Mouse (Mus musculus) cerebellum, adult 9-10 months (tissue): Measurements from ENCODE around the gene Col4a1.

Experiments
- DNase-seq: peaks from one replicate; pipeline ENCODE4 v3.0.0; 2022

Gene Col4a1

DNA sequence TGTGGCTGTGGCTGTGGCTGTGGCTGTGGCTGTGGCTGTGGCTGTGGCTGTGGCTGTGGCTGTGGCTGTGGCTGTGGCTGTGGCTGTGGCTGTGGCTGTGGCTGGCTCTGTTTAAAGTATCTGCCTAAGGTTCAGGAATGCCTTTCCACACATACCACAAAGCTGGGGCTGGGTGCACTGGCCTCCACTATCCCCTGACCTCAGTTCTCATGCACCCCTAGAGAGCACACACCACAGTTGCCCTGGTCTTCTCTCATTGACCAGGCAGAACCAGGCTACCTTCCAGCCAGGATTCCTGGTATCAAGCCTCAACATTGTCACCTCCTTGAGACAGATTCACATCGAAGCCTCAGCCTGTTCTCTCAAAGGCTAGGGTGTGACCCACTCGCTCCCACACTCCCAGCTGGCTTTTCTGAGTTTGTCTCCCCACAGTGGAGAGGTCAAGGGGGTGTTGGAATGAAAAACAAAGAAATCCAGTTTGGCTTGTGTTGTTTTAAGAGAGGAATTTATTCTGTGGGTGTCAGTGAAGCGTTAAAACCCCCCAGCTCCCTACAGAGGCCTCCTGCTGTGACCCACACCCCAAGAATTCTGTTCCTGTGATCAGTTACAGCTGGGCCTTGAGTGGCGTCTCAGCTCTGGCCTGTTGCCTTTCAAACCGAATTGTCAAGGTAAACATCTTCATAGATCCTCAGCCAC is 15.2 kb upstream of the Col4a1 start:
- DNase-seq: no peak

DNA sequence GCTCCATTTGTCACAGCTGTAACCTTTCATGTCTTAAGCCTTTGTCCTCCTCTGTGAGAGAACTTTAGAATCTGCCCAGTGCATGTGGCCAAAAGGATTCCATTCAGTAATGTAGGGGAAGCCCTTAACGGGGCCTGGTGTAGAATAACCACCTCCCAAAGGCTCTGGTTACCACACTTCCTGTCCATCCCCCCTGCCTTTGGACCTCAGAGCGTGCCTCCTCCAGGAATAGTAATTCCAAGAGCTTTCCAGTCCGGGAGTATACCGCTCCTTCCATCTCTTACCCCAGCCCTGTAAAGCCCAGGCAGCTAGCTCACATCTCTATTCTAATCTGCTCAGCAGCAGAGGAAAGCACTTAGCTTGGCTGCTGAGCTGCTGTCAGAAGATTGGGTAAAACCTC is 14.7 kb upstream of the Col4a1 start:
- no peak for DNase-seq

DNA sequence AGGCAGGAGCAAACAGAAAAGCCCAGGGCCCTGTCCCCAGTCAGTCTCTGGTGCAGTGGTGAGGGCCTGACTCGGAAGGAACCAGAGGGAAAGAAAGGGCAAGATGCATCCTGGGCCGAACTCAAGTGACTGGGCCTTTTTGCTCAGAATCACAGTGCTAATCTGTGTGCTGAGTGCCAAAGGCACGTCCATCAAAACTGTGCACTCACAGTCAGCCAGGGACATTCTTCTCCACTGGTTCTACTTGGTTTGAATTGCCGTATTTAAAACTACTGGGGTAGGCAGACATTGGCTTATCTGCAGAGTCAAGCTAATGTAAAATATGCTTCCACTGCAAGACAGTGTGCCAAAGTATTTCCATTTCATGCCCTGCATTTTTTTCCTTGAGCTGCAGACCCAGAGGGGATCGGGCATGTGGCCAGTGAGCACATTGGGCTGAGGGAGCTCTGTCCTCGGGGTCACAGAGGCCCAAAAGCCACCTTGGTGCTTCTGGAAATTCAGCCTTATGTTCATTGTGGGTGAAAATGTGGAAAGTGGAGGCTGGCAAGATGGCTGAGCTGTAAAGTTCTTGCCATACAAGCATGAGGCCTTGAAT is 12.3 kb upstream of the Col4a1 start:
- no peak for DNase-seq

DNA sequence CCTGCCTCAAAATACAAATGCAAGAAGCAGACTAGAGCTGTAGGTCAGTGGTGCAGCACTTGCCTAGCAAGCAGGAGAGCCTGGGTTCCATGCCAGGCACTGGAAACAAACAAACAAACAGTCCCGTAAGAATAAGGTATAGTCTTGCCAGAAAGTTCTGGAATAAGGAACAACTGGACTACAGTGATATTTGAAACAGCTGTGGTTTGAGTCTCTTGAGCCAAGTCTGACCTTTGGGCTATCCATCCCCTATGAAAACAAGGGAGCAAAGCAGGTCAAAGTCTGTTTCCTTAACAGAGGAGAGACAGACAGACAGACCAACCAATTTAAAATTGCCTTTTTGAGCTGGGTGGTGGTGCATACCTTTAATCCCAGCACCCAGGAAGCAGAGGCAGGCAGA is 11.1 kb upstream of the Col4a1 start:
- DNase-seq: no peak

DNA sequence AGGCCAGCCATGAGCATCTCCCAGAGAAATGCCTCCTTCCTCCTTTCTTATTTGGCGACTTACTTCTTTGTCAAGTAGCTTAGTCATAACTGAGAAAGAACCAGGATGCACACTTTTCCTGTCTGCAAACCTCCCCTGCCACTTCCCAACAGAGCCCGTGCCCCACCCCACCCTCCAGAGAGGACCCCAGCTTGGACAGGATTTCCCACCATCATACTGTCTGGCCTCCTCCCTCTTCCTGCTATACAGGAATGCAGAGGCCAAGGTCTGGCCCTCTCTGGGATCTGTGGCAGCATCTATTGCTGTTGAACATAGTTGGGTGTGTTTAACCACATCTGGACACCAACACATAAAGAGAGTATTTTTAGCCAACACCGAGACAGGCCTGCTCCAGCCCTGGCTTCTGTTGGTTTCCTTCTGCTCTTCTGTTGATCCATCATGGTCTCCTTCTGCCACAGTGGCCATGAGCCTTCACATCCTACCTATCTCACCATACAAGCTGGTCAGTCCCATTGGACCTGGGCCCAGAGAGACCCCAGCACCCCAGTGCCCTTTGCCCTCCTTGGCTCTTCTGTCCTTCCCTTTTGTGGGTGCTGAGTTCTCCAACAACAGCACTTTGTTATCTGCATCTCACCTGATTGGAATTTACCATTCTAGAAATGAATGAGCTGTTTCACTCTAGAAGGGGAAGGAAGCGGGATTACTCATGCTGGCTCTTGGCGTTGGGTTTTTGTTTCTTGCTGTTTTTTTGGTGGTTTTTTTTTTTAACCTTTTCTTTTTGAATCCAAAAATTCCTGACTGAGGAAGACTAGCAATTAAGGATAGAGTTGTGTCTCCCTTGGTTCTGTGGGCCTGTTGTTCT is 10.3 kb upstream of the Col4a1 start:
- no peak for DNase-seq

DNA sequence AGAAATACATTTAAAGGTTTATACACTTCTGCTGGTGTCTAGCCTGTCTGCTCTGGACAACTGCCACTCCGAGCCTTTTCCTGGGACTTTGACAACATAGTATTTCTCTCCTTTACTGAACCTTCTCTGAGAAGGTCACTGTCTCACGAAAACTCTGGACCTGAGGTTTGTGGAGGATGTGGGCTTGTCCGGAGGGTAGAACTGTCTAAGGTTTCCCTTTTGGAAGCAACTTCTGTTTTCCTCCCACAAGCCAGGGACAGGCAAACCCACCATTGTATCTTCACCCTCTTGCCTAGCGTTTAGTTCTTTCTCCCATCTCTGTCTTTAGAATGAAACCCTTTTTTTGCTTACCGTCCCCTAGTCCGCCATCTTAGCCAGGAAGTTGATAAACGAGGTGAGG is 9.2 kb upstream of the Col4a1 start:
- no peak for DNase-seq

DNA sequence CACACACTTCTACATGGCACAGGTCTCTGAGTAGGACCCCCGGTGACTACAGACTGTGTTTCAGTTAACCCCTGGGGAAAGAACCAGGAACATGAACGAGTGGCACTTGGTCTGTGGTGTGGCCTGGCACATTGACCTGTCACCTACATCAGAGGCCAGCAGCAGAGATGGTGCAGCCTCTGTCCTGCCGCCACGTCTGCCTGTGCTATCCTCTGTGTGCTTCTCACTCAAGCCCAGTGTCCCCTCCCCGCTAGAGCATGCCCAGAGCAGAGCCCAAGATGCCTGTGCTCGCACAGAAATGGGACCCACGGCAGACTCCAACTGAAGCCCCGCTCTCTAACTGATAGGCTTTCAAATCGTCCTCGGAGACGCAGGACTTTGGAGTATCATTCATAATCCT is 6.8 kb upstream of the Col4a1 start:
- DNase-seq: no peak

DNA sequence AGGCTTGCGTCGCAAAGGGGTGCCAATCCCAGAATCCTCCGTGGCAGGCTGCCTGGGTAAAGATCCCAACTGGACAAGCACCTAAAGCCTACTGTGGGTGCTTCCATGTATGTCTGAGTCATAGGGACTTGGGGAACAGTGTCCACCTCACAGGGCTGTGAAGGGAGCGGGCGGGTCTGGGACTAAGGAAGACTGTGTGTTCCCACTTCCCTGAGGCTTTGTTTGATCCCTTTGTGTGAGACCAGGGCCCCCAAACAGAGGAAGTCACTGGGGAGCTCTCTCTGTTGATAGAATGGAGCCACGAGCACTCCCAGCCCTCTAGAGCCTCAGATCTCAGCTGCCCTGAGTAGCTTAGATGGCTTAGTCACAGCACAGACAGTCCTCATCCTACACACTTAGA is 3.5 kb upstream of the Col4a1 start:
- DNase-seq: no peak

DNA sequence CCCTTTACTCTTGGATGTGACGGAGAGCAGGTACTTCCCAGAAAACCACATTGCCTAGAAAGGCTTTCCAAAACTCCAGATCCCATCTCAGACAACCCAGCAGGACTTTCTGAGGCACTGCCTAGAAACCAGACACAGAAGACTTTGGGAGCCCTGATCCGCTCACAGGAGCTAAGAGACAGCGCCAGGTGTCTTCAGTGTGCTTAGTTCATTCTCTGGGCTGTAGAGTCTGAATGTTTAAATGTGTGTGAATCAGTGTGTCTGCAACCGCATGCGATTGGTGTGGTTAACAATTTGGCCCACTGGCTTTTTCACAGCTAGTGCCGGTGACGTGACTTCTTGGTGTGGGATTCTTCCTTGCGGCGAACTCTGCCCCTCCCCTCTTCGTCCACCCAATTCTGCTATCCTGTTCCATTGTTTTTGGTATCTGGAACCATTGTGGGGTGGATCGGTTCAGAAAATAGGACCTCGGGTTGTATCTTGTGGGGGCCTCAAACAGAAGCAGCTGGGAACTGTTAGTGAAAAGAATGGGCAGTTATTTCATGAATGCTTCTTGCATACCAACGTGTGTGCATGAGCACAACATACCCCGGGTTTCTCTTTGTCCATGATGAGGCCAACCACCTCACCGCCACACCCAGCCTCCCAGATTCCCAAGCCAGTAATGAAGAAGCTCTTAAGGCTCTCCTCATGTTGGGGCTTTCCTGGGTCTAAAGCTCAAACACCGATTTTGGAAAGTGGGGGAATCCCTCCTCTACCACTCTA is 2.7 kb upstream of the Col4a1 start:
- DNase-seq: no peak

DNA sequence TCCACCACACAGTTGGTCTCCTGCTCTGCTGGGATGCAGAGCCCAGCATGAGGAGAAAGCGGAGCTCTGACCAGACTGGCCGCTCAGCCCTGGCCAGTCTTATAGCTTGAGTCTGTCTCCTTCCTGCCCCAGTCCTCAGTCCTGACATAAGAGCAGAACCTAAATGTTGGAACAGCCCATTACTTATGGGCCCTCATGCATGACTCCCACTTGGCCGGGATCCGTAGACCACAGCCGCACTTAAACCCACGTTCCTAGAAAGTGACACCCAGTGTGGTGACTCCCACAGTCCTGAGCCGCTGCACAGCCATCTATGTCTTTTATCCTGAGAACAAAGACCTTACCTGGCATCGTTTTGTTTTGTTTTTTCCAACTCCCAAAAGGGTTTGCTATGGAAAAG is 2.0 kb upstream of the Col4a1 start:
- DNase-seq: no peak

DNA sequence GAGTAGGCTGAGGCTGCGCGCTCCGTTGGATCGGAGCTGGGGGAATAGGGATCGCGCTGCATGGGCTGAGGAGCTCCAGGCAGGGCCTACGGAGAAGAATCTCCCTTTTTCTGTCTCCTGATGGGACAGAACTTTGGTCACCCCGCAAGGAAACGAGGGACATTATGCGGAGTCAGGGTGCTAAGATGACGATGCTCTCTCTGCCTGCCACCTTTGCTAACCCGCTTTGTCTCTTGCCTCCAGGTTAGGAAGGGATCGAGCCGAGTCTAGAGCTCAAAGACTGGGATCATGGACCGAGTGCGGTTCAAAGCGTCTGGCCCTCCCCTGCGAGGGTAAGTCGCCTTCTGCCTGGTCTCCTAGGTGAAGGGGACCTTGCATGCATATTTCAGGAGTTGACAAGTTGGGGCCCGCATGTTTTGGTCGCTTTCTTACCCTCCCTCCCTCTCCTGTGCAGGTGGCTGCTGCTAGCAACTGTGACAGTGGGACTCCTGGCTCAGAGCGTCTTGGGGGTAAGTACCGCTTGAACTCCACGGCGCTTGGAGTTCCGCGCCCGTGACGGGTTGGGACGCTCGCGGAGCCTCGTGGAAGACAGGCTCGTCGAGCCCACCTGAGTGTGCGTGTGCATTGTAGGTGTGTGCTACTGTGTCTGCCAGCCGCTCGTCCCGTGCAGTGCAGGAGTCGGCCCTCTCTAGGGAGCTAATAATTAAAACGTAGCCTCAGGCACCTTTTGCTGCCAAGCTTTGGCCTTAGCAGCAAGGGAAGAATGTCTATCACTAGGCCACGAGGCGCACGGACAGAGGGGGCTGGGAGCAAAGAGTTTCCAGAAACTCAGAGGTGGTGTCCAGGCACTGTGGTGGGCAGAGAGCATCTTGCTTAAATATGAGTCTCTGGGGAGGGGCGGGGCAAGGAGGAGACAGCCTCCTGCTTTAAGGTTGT is 818 bp upstream of the Col4a1 start:
- DNase-seq: no peak

DNA sequence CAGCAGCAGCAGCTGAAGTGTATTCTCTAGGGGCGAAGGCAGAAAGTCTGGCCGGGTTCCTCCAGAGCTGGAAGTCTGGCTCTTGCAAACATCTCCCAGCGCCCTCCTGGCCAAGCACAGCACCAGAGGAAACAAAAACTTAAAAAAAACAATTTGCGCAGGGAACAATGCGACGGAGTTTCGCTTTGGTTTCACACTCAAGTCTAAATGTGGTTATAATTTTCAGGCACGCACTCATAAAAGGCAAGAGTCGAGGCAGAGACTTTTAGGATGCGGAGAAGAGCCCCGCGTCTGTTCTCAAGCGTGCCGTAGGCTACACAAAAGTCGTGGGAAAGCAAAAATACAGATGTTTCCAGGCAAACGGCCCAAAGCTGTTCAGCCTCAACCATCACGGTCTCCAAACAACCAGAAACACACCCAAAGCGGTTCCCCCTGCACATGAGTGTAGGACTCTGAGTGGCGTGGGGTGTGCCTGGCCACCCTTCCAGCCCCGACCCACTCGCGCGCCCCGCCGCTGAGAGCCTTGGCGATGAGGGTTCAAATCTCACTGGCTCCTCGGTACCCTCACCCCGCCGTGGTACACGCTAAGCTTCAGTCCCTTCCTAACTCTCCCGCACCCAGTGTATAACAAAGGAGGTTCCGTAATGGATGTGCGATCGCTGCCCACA is 811 bp downstream of the Col4a1 start:
- DNase-seq: no peak

DNA sequence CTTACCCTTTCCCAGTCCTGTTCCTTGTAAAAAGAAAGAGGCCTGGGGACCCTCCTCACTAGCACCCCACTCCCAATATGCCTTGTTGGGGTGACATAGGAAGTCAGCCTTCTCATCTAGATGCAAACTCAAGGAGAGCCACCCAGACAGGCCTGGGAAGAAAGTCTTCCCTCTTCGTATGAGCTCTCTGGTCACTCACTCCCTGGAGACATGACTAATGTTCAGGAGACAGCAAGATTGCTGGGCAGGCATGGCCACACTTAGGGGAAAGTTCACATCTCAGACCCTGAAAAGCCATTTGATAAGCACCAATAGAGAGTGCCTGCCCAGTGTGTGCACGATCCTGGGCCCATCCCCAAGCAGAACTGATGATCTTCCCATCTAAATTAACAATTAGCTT is 2.6 kb downstream of the Col4a1 start:
- no peak for DNase-seq

DNA sequence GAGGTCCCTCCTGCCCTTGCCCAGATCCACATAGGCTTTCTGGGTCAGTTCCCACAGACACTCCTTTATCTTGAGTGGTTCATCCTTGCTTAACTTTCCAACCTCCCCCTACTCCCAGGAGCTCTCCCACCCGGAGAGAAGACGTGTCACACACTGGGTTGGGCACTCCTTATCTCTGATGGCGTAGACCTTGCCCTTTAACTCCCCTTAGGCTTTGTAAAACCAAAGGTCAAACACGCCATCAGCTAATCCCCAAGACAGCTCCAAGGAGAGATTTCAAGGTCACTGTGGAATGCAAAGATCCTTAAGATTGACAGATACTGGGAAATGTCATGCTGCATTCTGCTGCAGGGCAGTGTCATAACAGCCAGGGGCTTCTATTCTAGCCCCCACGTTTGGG is 3.4 kb downstream of the Col4a1 start:
- DNase-seq: no peak

DNA sequence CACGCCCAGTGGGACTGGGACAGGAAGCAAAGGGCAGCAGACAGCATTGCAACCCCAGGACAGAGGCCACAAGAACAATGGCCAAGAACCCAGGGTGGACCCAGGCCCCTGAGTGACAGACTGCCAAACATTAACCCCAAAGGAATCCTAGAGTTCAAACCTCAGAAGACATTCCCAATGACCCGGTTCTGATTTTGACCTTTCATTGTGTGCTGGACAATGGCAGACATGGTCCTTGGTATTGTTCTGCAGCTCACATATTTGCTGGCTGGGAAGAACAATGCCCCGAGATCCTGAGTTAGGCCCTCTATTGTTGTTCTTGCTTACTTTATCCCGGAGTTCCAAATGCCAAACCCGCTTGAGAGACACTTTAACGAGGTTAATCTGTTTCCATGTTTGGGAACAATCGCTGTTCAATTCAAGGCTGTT is 4.0 kb downstream of the Col4a1 start:
- DNase-seq: no peak

DNA sequence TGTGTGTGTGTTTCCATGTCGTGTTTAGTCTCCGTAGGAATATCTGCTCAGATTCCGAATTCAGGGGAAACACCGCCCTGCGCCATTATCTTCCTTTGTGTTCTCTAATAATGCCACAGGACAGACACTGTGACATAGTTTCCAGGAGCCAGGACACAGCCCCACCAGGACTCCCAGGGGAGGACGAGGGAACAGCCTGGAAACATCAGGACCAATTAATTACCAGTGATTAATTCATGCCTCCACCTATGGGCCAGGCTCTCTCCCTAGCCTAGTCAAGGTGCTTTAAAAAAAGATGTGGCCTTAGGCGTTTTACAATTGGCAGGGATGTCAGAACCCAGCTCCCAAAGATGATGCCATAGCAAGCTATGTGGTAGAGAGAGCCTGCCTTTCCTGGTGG is 5.2 kb downstream of the Col4a1 start:
- no peak for DNase-seq

DNA sequence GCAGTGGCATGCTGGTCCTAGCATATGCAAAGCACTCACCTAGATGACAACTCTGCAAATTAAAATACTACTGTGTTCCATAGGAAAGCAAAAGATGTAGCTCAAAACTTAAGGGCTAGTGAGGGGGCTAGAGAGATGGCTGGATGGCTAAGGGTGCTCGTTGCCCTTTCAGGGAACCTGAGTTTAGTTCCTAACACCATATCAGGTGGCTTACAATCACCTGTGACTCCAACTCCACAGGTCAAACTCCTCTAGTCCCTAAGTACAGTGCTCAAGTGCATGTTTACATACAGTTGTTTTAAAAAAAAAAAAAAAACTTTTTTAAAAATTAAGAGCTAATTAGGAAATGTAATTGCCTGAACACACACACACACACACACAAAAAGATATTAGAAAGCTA is 7.1 kb downstream of the Col4a1 start:
- no peak for DNase-seq

DNA sequence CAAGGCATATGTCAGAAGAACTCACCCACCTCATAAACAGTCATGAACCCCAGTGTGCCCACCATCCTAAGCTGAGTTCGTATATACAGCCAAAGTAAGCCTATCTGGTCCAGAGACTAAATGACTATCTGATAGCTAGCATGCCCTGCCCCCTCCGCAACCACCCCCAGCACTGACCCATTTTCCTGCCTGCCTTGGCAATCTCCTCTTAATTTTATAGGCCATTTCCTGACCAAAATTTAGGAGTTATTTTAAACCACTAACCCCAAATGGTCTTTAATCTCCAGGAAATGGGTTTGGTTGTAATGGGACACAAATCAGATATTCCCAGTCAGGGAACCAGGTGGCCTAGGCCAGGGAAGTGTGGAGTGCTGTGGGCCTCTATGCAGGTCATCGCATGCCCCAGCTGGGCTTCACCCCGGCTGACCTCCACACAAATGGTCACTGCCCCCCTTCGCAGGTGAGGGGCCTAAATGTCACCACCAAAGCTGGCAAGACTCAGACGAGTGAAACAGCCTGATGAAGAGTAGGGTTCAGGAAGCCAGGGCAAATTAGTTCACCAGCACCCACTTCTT is 8.5 kb downstream of the Col4a1 start:
- DNase-seq: no peak

DNA sequence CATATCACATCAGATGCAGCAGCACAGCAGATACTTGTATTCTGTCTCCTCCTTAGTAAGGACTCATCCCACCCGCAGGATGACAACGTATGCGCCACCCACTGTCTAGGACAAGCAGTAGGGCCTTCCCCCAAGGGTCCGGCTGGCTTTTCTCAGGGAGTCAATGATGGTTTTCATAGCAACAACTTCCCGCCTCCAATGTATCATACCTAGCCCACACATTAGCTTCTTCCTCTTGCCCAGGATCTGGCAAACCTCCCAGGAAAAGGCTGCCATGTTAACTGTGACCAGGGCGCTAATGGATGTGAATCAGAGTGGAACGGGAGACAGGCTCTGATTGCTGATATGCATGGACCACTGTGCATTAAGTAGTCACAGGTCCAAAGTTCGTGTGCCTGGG is 12.2 kb downstream of the Col4a1 start:
- no peak for DNase-seq

DNA sequence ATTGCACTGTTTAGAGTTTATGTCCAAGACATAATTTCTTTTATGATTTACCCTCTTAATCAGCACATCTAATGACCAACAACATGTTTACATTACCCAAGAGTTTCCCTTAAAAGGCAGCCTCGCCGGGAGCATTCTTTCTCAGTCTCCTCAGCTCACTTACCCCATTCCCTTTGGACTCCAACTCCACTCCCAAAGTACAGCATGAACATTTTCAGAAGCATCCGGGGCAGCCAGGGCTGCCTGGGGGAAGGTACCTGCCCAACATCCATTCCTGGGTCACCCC is 13.4 kb downstream of the Col4a1 start:
- DNase-seq: no peak

DNA sequence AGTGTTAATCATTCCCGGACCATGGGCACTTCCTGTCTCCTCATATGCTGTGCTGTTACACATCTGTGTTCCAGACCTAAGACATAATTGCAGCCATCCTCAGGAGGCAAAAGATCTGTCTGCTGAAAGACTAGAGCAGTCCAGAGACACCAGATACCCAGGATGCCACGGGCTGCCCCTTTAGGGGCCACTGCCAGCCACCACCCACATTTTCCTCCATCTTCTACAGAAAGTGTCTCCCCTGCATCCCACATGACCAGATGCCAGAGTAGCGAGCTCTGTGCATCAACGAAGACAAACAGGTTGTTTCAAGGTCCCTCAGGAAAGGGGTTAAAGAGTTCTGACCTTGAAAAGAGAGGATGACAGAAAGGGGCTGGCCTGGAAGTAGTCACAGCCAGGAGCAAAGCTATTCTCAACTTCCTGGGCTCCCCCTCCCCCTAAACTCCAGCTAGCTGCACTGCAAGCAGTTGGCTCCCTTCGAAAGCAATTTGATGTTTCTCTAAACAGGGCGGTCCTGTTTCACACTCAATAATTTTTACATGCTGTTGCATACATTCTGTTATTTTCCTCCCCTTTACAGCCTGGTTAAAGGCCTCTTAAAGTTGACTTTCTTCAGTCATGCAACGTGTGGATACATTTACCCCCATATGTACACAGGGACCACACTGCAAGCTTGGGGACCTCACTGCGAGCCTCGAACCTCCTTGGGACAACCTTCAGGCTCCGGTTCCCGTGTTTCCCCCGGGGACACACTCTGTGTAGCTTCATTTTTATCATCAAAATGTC is 13.9 kb downstream of the Col4a1 start:
- no peak for DNase-seq
